Mouse (Mus musculus): ENCODE data around the gene Ppp1ca.

GRCm38 (mm10) chr19:4164100-4164499, 27.8 kb upstream of the Ppp1ca start:
- TF ChIP-seq CTCF (conservative IDR thresholded peaks at IDR 0.05; ENCODE audit: low read length) = no peak
- no peak for TF ChIP-seq NANOG (IDR thresholded peaks at IDR 0.05; ENCODE audit: borderline replicate concordance, low read length)
- no peak for TF ChIP-seq POU5F1 (IDR thresholded peaks at IDR 0.05; ENCODE audit: borderline replicate concordance, low read length)
